Mouse (Mus musculus) adrenal gland, postnatal 10 days (tissue): ENCODE data around the gene Rpl10l. TPM values are rescaled to one million over a fixed set of nuclear protein-coding genes. Genes with fewer than 3 reads are reported as not detected.

Experiments
- DNase-seq: peaks from one replicate; pipeline ENCODE4 v3.0.0; 2021; ENCODE audit warnings: mixed read lengths
- long read RNA-seq, 2 experiments: library from polyadenylated mRNA; stranded (forward); transcript quantifications; one replicate each; pipeline ENCODE4 v2.0.0; 2021
- total RNA-seq, 2 experiments: library from RNA; stranded (reverse); gene quantifications; 2 replicates each; pipeline ENCODE4 v1.2.3; 2021

Gene Rpl10l
- not detected for total RNA-seq
- long read RNA-seq, experiment 1: 0 reads
- long read RNA-seq, experiment 2, partial matches to known transcripts: 0 of 1 reads
- long read RNA-seq, experiment 2, other reads (novel, unspliced or antisense): 0 of 1 reads

DNA sequence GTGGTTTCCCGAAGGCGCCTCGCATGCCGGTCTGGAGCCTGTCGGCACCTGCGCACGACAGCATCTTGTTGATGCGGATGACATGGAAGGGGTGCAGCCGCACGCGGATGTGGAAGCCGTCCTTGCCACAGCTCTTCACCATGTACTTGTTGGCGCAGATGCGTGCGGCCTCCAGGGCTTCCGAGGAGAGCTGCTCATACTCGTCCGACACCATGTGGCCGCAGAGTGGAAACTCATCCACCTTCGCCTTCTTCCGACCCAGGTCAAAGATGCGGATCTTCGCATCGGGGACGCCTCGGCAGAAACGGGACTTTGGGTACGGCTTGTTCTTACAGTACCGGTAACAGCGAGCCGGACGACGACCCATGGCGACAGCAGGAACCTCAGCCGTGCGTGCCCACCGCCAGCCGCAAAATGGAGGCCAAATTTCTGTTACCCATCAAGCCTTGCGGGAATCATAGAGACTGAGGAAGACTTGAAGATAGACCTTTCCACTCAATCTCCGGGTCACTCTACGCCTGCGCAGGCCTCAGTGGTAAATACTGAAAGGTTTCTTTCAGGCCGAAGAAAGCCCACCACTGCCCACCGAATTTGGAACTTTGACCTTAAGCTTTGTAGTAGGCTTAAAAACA, at the start of gene Rpl10l:
TSS of gene Rpl10l (minus strand) at position 411 of the 632 bp plus-strand sequence.
- no peak for DNase-seq

DNA sequence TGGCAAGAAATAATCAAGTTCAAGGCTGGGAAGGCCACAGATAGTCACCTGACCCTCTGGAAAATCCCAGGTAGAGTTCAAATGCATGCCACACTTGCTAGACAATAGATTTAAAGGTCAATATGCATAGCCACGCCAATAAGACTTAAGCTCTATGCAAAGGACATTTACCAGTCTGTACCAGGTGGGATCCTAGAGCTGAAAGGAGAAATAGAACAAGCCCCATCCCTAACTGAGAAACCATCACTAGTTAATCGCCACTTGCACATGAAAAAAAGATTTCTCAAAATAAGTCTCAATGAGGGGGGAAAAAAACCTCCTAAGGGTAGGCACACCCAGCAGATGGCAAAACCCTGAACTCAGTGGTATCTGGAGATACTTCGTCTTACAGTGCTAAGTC, 8.3 kb downstream of the Rpl10l start:
- DNase-seq: no peak

DNA sequence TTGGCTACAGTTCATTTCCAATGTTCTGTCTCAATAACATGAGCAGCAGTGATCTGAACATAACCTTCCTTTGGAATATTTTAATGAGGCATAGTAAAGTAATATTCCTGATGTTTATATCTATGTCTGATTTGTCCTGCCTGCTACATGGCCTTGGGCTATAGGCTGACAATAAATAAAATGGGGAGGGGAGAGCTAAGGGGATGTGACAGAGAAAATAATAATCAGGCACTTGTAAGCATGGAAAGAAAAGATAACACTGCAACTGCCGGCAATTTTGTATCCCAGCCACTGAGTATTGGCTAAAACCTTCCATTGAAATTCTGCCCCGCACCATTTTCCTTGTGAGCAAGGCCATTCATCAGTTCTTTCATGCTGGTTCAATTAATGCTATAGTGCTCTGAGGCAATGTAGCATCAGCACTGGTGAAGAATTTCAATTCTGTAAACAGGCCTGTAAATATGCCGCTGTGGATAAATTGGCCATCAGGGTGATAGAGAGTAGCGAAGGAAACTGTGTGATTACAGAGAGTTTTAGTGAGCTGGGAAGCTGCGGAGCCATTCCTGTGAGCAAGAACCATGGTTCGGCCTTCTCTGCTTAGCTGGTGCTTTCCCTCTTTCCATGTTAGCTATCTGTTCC, 38.6 kb downstream of the Rpl10l start:
- no peak for DNase-seq

DNA sequence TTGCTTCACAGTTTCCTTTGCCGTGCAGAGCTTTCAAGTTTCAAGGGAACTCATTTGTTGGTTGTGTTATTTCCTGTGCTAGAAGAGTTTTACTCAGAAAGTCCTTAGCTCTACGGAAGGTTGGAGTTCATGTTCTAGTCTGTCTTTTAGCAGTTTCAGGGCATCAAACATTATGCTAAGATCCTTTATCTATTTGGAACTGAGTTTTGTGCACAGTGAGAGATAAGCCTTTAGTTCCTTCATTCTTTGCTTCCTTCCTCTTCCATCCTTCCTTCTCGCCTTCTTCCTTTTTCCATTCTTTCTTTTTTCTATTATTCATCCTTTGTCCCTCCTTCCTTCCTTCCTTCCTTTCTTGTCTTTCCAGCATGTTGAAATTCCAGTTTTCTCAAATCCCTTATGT, 50.0 kb downstream of the Rpl10l start:
- no peak for DNase-seq
